Mouse (Mus musculus): Measurements from ENCODE around the gene Ep400. TPM values are rescaled to one million over a fixed set of nuclear protein-coding genes. Genes with fewer than 3 reads are reported as not detected.
A peak's percentile ranks its signal among the peaks of the same experiment; 100 is the strongest.

Gene Ep400
- polyA plus RNA-seq, 1 experiment from 2014 or later, result 70.9 TPM

DNA sequence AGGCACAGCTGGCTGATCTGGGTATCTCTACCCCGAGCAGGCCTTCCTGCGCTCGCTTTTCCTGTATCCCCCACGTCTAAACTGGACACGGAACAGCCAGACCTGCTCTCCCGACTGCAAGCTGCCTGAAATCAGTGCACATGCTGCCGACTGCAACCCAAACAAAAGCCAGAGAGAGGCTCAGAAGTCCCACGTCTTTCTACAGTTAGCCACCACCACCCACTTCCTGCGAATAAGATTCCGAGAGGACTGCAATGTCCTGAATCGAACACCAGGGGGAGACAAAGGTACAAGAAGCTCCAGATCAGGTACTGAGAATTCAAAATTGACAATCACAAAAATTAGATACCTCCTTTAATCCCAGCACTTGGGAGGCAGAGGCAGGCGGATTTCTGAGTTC, 131.1 kb downstream of the Ep400 start:
- Histone ChIP-seq H3K27ac (no peak overlapping the region), H3K4me2 (peak overlapping the region; percentile 30; the same call in 1 of the 2 replicates), H3K27me3 (peaks cover 5% of the 10 kb centered on the region; the same call in 1 of the 2 replicates), H3K9me3 (no peaks in the 10 kb centered on the region), H3K9ac (no peak overlapping the region), H3K36me3 (replicated peaks) (no peaks in the 10 kb centered on the region), H3K4me3 (replicated peaks) (no peak overlapping the region), H3K4me1 (0 out of 2 replicates have a peak, but pooled peaks cover 2% of the 10 kb centered on the region)
- 25% methylated on average over 12 of the region's 12 CpGs for WGBS
- ATAC-seq (ENCODE audit: low FRiP score), result no peak

GRCm38 (mm10) chr5:110638306-110639074, 132.0 kb downstream of the Ep400 start:
- Histone ChIP-seq H3K4me1 (0 out of 2 replicates have a peak, but pooled peaks cover 2% of the 10 kb centered on the region), H3K9ac (no peak overlapping the region), H3K4me2 (no peak overlapping the region), H3K9me3 (no peaks in the 10 kb centered on the region), H3K36me3 (replicated peaks) (no peaks in the 10 kb centered on the region), H3K27me3 (peaks cover 5% of the 10 kb centered on the region; the same call in 1 of the 2 replicates), H3K27ac (no peak overlapping the region), H3K4me3 (replicated peaks) (no peak overlapping the region)
- ATAC-seq (ENCODE audit: low FRiP score), result no peak
- WGBS, result 82% methylated on average over 7 of the region's 7 CpGs

DNA sequence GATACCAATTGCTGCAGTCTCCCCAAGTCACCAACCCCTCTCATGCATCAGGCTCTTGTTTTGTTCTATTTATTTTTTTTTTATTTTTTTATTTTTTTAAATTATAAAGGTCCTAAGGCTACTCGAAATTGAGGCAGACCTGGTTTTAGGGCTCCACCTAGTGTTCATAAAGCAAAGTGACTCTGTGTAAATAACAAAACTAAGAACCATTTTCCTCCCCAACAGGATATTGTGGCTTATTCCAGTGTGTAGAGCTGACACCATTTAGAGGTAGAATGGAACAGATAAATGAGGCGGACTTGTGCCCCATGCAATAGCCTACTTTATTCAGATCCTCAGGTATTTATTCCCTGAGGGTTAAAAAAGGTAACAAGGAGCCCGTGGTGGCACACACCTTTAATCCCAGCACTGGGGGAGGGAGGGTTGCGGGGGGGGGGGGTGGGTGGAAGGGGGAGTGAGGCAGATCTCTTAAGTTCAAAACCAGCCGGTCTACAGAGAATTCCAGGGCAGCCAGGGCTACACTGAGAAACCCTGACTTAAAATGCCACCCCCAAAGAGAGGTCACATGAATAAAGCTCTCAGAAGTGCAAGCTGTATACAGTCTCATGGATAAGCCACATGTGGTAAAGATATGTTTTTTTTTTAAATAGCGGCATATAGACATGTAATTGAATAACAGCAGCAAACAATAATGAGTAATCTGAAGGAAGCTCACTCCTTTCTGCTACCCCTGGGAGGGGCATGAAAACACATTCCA, 134.4 kb downstream of the Ep400 start:
- no peak overlapping the region for H3K4me3 ChIP-seq (replicated peaks)
- no peak overlapping the region for H3K9ac ChIP-seq
- H3K9me3 ChIP-seq, result no peaks in the 10 kb centered on the region
- peaks cover 5% of the 10 kb centered on the region; the same call in 1 of the 2 replicates for H3K27me3 ChIP-seq
- no peak overlapping the region for H3K4me2 ChIP-seq
- peak; percentile 44 for ATAC-seq (ENCODE audit: low FRiP score)
- H3K27ac ChIP-seq, result no peak overlapping the region
- no peaks in the 10 kb centered on the region for H3K36me3 ChIP-seq (replicated peaks)
- 0 out of 2 replicates have a peak, but pooled peaks cover 2% of the 10 kb centered on the region for H3K4me1 ChIP-seq
- WGBS, result 41% methylated on average over 6 of the region's 6 CpGs

DNA sequence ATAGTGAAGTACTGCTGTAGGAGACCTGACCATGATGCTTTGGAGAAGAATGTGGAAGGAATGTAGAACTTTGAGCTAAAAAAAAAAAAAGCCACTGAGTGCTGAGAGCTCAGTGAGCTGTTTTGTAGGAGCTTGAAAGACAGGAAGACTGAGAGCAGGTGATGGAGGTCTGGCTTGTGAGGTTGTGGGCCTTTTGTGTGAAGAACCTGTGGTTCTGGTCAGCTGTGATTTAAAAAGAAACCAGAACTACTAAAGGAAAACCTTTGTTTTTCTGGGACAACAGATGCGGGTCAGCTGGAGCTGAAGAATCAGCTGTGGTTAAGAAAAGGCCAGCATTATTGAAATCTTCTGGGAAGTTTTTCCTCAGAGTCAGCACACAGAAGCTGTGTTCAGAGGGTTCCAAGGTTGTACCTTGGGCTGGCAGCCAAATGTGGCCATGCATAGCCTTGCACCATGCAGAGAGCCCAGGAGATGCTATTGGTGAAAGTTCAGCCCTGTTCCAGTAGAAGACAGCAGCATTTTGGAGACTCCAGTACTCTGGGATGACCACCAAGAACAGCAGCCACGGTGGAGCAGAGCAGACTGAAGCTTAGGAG, 140.9 kb downstream of the Ep400 start:
- Histone ChIP-seq H3K4me2 (no peak overlapping the region), H3K9me3 (no peaks in the 10 kb centered on the region), H3K9ac (no peak overlapping the region), H3K4me1 (0 out of 2 replicates have a peak, but pooled peaks cover 6% of the 10 kb centered on the region), H3K27me3 (peaks cover 14% of the 10 kb centered on the region; the same call in 1 of the 2 replicates), H3K4me3 (replicated peaks) (no peak overlapping the region), H3K36me3 (replicated peaks) (no peaks in the 10 kb centered on the region), H3K27ac (no peak overlapping the region)
- ATAC-seq (ENCODE audit: low FRiP score), result no peak
- 92% methylated on average over 2 of the region's 2 CpGs for WGBS

GRCm38 (mm10) chr5:110628156-110628555, 142.4 kb downstream of the Ep400 start:
- ATAC-seq (ENCODE audit: low FRiP score), result no peak
- Histone ChIP-seq H3K36me3 (replicated peaks) (no peaks in the 10 kb centered on the region), H3K27ac (no peak overlapping the region), H3K9ac (no peak overlapping the region), H3K27me3 (peaks cover 14% of the 10 kb centered on the region; the same call in 1 of the 2 replicates), H3K9me3 (no peaks in the 10 kb centered on the region), H3K4me1 (0 out of 2 replicates have a peak, but pooled peaks cover 6% of the 10 kb centered on the region), H3K4me2 (no peak overlapping the region), H3K4me3 (replicated peaks) (no peak overlapping the region)
- WGBS, result 27% methylated on average over 19 of the region's 19 CpGs

GRCm38 (mm10) chr5:110627351-110627750, 143.2 kb downstream of the Ep400 start:
- H3K27ac ChIP-seq, result no peak overlapping the region
- H3K36me3 ChIP-seq (replicated peaks), result no peaks in the 10 kb centered on the region
- ATAC-seq (ENCODE audit: low FRiP score), result no peak
- H3K9me3 ChIP-seq, result no peaks in the 10 kb centered on the region
- WGBS, result 83% methylated on average over 10 of the region's 10 CpGs
- no peak overlapping the region for H3K4me3 ChIP-seq (replicated peaks)
- 0 out of 2 replicates have a peak, but pooled peaks cover 6% of the 10 kb centered on the region for H3K4me1 ChIP-seq
- H3K27me3 ChIP-seq, result peaks cover 14% of the 10 kb centered on the region; the same call in 1 of the 2 replicates
- no peak overlapping the region for H3K4me2 ChIP-seq
- H3K9ac ChIP-seq, result no peak overlapping the region

- WGBS, result 79% methylated on average over 2 of the region's 2 CpGs
- H3K4me1 ChIP-seq, result 0 out of 2 replicates have a peak, but pooled peaks cover 6% of the 10 kb centered on the region
Measured at GRCm38 (mm10) chr5:110624319-110624718, 146.2 kb downstream of the Ep400 start.

GRCm38 (mm10) chr5:110619226-110619625, 151.3 kb downstream of the Ep400 start:
- no peak for ATAC-seq (ENCODE audit: low FRiP score)
- H3K9me3 ChIP-seq, result no peaks in the 10 kb centered on the region
- no peaks in the 10 kb centered on the region for H3K4me1 ChIP-seq
- no peak overlapping the region for H3K4me3 ChIP-seq (replicated peaks)
- no peak overlapping the region for H3K4me2 ChIP-seq
- H3K27ac ChIP-seq, result no peak overlapping the region
- 84% methylated on average over 6 of the region's 6 CpGs for WGBS
- 0 out of 2 replicates have a peak, but pooled peaks cover 2% of the 10 kb centered on the region for H3K27me3 ChIP-seq
- no peaks in the 10 kb centered on the region for H3K36me3 ChIP-seq (replicated peaks)
- H3K9ac ChIP-seq, result no peak overlapping the region

More at GRCm38 (mm10) chr5:110624319-110624718, 146.2 kb downstream of the Ep400 start:
- Histone ChIP-seq H3K27me3 (0 out of 2 replicates have a peak, but pooled peaks cover 11% of the 10 kb centered on the region), H3K9ac (no peak overlapping the region), H3K4me2 (no peak overlapping the region), H3K4me3 (replicated peaks) (no peak overlapping the region), H3K36me3 (replicated peaks) (no peaks in the 10 kb centered on the region), H3K27ac (no peak overlapping the region), H3K9me3 (no peaks in the 10 kb centered on the region)
- no peak for ATAC-seq (ENCODE audit: low FRiP score)

Small RNAs within 50 kb of the gene (microRNA-seq; reads per million reads assigned to microRNA genes)
- gene Mir7026, result 2.4 reads per million, percentile 3 among the genes with 10 or more reads in this experiment

Other genes with a start within 250 kb of the Ep400 start
- gene Galnt9, start 226.4 kb downstream of the Ep400 start, polyA plus RNA-seq (2016; fragmentation: Nextera tagmentation; extraction: Ambion mirVana), result 3.6 and 6.0 TPM in 2 replicates
- gene Noc4l, start 117.3 kb downstream of the Ep400 start, polyA plus RNA-seq (2016; fragmentation: Nextera tagmentation; extraction: Ambion mirVana), result 58.3 and 61.1 TPM in 2 replicates
- 31.7 and 33.8 TPM in 2 replicates for gene Ddx51, start 117.3 kb downstream of the Ep400 start, polyA plus RNA-seq (2016; fragmentation: Nextera tagmentation; extraction: Ambion mirVana)
- gene Pus1, start 9.9 kb upstream of the Ep400 start, polyA plus RNA-seq (2016; fragmentation: Nextera tagmentation; extraction: Ambion mirVana), result 28.8 and 30.1 TPM in 2 replicates
- 33.8 and 34.2 TPM in 2 replicates for gene Ulk1, start 39.4 kb upstream of the Ep400 start, polyA plus RNA-seq (2016; fragmentation: Nextera tagmentation; extraction: Ambion mirVana)
- 19.4 and 20.6 TPM in 2 replicates for gene Hscb, start 69.1 kb upstream of the Ep400 start, polyA plus RNA-seq (2016; fragmentation: Nextera tagmentation; extraction: Ambion mirVana)
- 29.2 and 34.5 TPM in 2 replicates for gene Chek2, start 69.3 kb upstream of the Ep400 start, polyA plus RNA-seq (2016; fragmentation: Nextera tagmentation; extraction: Ambion mirVana)
- 22.5 and 23.1 TPM in 2 replicates for gene Ttc28, start 109.1 kb upstream of the Ep400 start, polyA plus RNA-seq (2016; fragmentation: Nextera tagmentation; extraction: Ambion mirVana)